Mouse (Mus musculus) large intestine, adult 2 months (tissue): ENCODE measurements around the gene Fut2. TPM values are rescaled to one million over a fixed set of nuclear protein-coding genes. Genes with fewer than 3 reads are reported as not detected.

Experiments
- DNase-seq: peaks from one replicate; pipeline ENCODE4 v3.0.0-alpha.2; 2012; ENCODE audit warnings: low read depth, low spot score
- WGBS: fragments of 180-500 bp; shearing (Covaris S2); methylation state at CpG from one replicate; pipeline ENCODE4 v1.1.7; 2018; 5-methylcytosine and 5-hydroxymethylcytosine counted together
- polyA plus RNA-seq: library from polyadenylated mRNA; depleted of rRNA; stranded (reverse); fragments of >200 nt; gene quantifications from 2 replicates; pipeline ENCODE4 v1.2.3, GENCODE M21; 2012

Gene Fut2
- polyA plus RNA-seq, 1 experiment, result 64.5 TPM

- no peak for DNase-seq
- 35% methylated on average over 12 of the region's 12 CpGs for WGBS
Measured at GRCm38 (mm10) chr7:45703521-45704033, 37.4 kb upstream of the Fut2 start.

GRCm38 (mm10) chr7:45702809-45703520, 36.8 kb upstream of the Fut2 start:
- DNase-seq, result no peak
- WGBS, result 92% methylated on average over 17 of the region's 17 CpGs

- WGBS, result 90% methylated on average over 11 of the region's 11 CpGs
- DNase-seq, result no peak
Measured at GRCm38 (mm10) chr7:45702316-45702715, 36.1 kb upstream of the Fut2 start.

GRCm38 (mm10) chr7:45701607-45702006, 35.4 kb upstream of the Fut2 start:
- WGBS, result 87% methylated on average over 11 of the region's 11 CpGs
- no peak for DNase-seq

- DNase-seq, result no peak
- 35% methylated on average over 11 of the region's 11 CpGs for WGBS
Measured at GRCm38 (mm10) chr7:45701072-45701471, 34.9 kb upstream of the Fut2 start.

GRCm38 (mm10) chr7:45700301-45701015, 34.3 kb upstream of the Fut2 start:
- 3% methylated on average over 20 of the region's 20 CpGs for WGBS
- no peak for DNase-seq

- DNase-seq, result no peak
- 8% methylated on average over 36 of the region's 36 CpGs for WGBS
Measured at GRCm38 (mm10) chr7:45699523-45700141, 33.4 kb upstream of the Fut2 start, which contains the start of gene Car11. TSS of gene Car11 (plus strand) at chr7:45699843.

GRCm38 (mm10) chr7:45697894-45698293, 31.7 kb upstream of the Fut2 start:
- WGBS, result 82% methylated on average over 7 of the region's 7 CpGs

GRCm38 (mm10) chr7:45695098-45695497, 28.9 kb upstream of the Fut2 start:
- WGBS, result 40% methylated on average over 6 of the region's 6 CpGs
- no peak for DNase-seq

More at GRCm38 (mm10) chr7:45697894-45698293, 31.7 kb upstream of the Fut2 start:
- DNase-seq, result no peak

- WGBS, result 92% methylated on average over 50 of the region's 50 CpGs
- no peak for DNase-seq
Measured at GRCm38 (mm10) chr7:45693921-45694591, 27.9 kb upstream of the Fut2 start, which contains the start of gene Sec1. TSS of gene Sec1 (minus strand) at chr7:45694402.

- DNase-seq, result no peak
- 92% methylated on average over 2 of the region's 2 CpGs for WGBS
Measured at GRCm38 (mm10) chr7:45692364-45692763, 26.2 kb upstream of the Fut2 start.

- WGBS, result 75% methylated on average over 11 of the region's 11 CpGs
- no peak for DNase-seq
Measured at GRCm38 (mm10) chr7:45689800-45690199, 23.6 kb upstream of the Fut2 start.

- 71% methylated on average over 6 of the region's 6 CpGs for WGBS
- DNase-seq, result no peak
Measured at GRCm38 (mm10) chr7:45689099-45689498, 22.9 kb upstream of the Fut2 start.

- no peak for DNase-seq
- 48% methylated on average over 3 of the region's 3 CpGs for WGBS
Measured at GRCm38 (mm10) chr7:45686841-45687240, 20.6 kb upstream of the Fut2 start.

- DNase-seq, result no peak
- WGBS, result 67% methylated on average over 10 of the region's 10 CpGs
Measured at GRCm38 (mm10) chr7:45685811-45686210, 19.6 kb upstream of the Fut2 start.

GRCm38 (mm10) chr7:45683396-45684050, 17.3 kb upstream of the Fut2 start, which contains the start of gene Ntn5:
TSS of gene Ntn5 (plus strand) at chr7:45684022.
- no peak for DNase-seq
- 88% methylated on average over 7 of the region's 7 CpGs for WGBS

- WGBS, result 27% methylated on average over 14 of the region's 14 CpGs
- DNase-seq, result no peak
Measured at GRCm38 (mm10) chr7:45682144-45683126, 16.2 kb upstream of the Fut2 start.
